ENCODE assay signal across 28 mouse cellular contexts in the genomic region with DNA sequence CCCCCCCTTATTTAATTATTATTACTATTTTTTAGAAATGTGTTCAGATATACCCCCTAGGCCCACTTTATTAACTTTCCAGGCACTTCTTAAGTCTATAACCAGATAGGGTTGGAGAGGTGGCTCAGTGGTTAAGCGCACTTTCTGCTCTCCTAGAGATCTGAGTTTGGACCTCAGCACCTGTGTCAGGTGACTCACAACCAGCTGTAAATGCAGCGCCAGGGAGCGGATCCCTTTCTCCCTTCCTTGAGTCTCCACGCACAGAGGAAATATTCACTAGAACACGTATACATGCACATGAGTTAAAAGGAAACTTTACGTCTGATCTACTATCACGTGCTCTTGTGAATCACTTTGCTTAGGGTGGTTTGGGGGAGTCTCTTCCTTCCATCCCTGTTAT.
DNase-seq lines count a peak whose midpoint lies in the region; ATAC-seq and TF ChIP-seq lines count a peak whose summit lies in the region.
"Had no signal": no experiment of that assay in that cellular context is flagged by ENCODE, and none has a peak within 500 bp of the region (broad histone marks: within the 10 kb centered on the region; RNA-seq: fewer than 3 reads in every experiment).

No protein-coding gene starts in this region.

- H3K4me2 ChIP-seq in heart, embryonic 14.5 days (ENCODE audit: low read length) = no peak overlapping the region
- peak overlapping the region; percentile 7; the same call in 1 of the 2 replicates for H3K4me2 ChIP-seq in liver, postnatal 0 days (ENCODE audit: low read depth, low read length)
- H3K4me2 ChIP-seq in liver, embryonic 12.5 days = no peak overlapping the region
- H3K4me2 ChIP-seq in hindbrain, embryonic 16.5 days (ENCODE audit: low read length) = no peak overlapping the region
- H3K4me2 ChIP-seq: embryonic facial prominence, embryonic 15.5 days; hindbrain, embryonic 15.5 days; limb, embryonic 12.5 days; liver, embryonic 13.5 days; lung, embryonic 15.5 days; midbrain, embryonic 12.5 days; neural tube, embryonic 12.5 days had no signal

- no peaks in the 10 kb centered on the region for H3K9me3 ChIP-seq in heart, embryonic 14.5 days (ENCODE audit: control insufficient read depth, low read length)
- H3K9me3 ChIP-seq in liver, postnatal 0 days (ENCODE audit: low read length) = no peaks in the 10 kb centered on the region
- H3K9me3 ChIP-seq in liver, embryonic 12.5 days (replicated peaks) = no peaks in the 10 kb centered on the region
- H3K9me3 ChIP-seq in hindbrain, embryonic 16.5 days (ENCODE audit: control insufficient read depth, low read length) = no peaks in the 10 kb centered on the region
- H3K9me3 ChIP-seq: embryonic facial prominence, embryonic 15.5 days; hindbrain, embryonic 10.5 days; hindbrain, embryonic 15.5 days; limb, embryonic 12.5 days; liver, embryonic 13.5 days; lung, embryonic 15.5 days; megakaryocyte, embryonic 14.5 days; midbrain, embryonic 12.5 days; neural tube, embryonic 12.5 days had no signal

- TF ChIP-seq CTCF in liver, postnatal 0 days (IDR thresholded peaks at IDR 0.05; ENCODE audit: low read depth) = no peak

- H3K79me2 ChIP-seq in macrophage (ENCODE audit: inconsistent target) = peaks cover 77% of the 10 kb centered on the region; the same call in 1 of the 2 replicates

- ATAC-seq in heart, embryonic 14.5 days (ENCODE audit: insufficient number of reproducible peaks, insufficient read depth, low FRiP score, low read depth) = no peak
- ATAC-seq in liver, postnatal 0 days = peak; percentile 40
- no peak for ATAC-seq in liver, embryonic 12.5 days
- ATAC-seq in hindbrain, embryonic 16.5 days = no peak
- ATAC-seq: CD4-positive, CD25-positive, alpha-beta regulatory T cell, adult 4 months; forebrain, embryonic 14.5 days had no signal

- intact Hi-C loops in heart, postnatal 25 days (cut with DNase I) = no loop called here

- 88% methylated on average over 7 of the region's 7 CpGs for WGBS in heart, embryonic 14.5 days
- WGBS in liver, postnatal 0 days (ENCODE audit: insufficient replicate concordance) = 72% methylated on average over 7 of the region's 7 CpGs
- 83% methylated on average over 7 of the region's 7 CpGs for WGBS in liver, embryonic 12.5 days (ENCODE audit: insufficient replicate concordance)
- WGBS in macrophage (ENCODE audit: missing documents) = 87% methylated on average over 7 of the region's 7 CpGs
- 95% methylated on average over 7 of the region's 7 CpGs for WGBS in hindbrain, embryonic 16.5 days

- peaks cover 17 to 55% of the 10 kb centered on the region in 2 experiments for H3K4me1 ChIP-seq in heart, embryonic 14.5 days (ENCODE audit: control insufficient read depth in 2 of 2, insufficient read depth in 2 of 2, low read length in 2 of 2)
- H3K4me1 ChIP-seq in liver, postnatal 0 days (ENCODE audit: insufficient read depth) = peaks cover 15% of the 10 kb centered on the region
- H3K4me1 ChIP-seq in liver, embryonic 12.5 days = no peaks in the 10 kb centered on the region
- H3K4me1 ChIP-seq in hindbrain, embryonic 16.5 days (ENCODE audit: control insufficient read depth, insufficient read depth, low read depth, low read length) = no peaks in the 10 kb centered on the region; the same call in none of the 2 replicates
- H3K4me1 ChIP-seq: hindbrain, embryonic 10.5 days; megakaryocyte, embryonic 14.5 days; neural tube, embryonic 12.5 days had no signal

- no peaks in the 10 kb centered on the region for H3K27me3 ChIP-seq in heart, embryonic 14.5 days (ENCODE audit: control insufficient read depth, insufficient read depth, low read length)
- no peaks in the 10 kb centered on the region for H3K27me3 ChIP-seq in liver, postnatal 0 days (ENCODE audit: insufficient read depth, low read length)
- H3K27me3 ChIP-seq in liver, embryonic 12.5 days (replicated peaks) = no peaks in the 10 kb centered on the region
- H3K27me3 ChIP-seq in hindbrain, embryonic 16.5 days (replicated peaks; ENCODE audit: control insufficient read depth, insufficient read depth, low read length) = no peaks in the 10 kb centered on the region
- H3K27me3 ChIP-seq: embryonic facial prominence, embryonic 15.5 days; hindbrain, embryonic 15.5 days; limb, embryonic 12.5 days; liver, embryonic 13.5 days; lung, embryonic 15.5 days; megakaryocyte, embryonic 14.5 days; midbrain, embryonic 12.5 days; neural tube, embryonic 12.5 days had no signal

- TF ChIP-seq EP300 in liver, postnatal 0 days (IDR thresholded peaks at IDR 0.05; ENCODE audit: low read depth) = no peak

- no peak overlapping the region for H3K9ac ChIP-seq in heart, embryonic 14.5 days (ENCODE audit: low read length)
- no peak overlapping the region for H3K9ac ChIP-seq in liver, postnatal 0 days (replicated peaks)
- H3K9ac ChIP-seq in liver, embryonic 12.5 days = no peak overlapping the region
- no peak overlapping the region for H3K9ac ChIP-seq in hindbrain, embryonic 16.5 days (ENCODE audit: low read depth, low read length)
- H3K9ac ChIP-seq: embryonic facial prominence, embryonic 15.5 days; hindbrain, embryonic 15.5 days; limb, embryonic 12.5 days; liver, embryonic 13.5 days; lung, embryonic 15.5 days; midbrain, embryonic 12.5 days; neural tube, embryonic 12.5 days had no signal

- H3K36me3 ChIP-seq in heart, embryonic 14.5 days (ENCODE audit: control insufficient read depth, insufficient read depth, low read length) = no peaks in the 10 kb centered on the region
- H3K36me3 ChIP-seq in liver, postnatal 0 days (replicated peaks; ENCODE audit: insufficient read depth, low read length) = no peaks in the 10 kb centered on the region
- no peaks in the 10 kb centered on the region for H3K36me3 ChIP-seq in liver, embryonic 12.5 days
- H3K36me3 ChIP-seq in macrophage (ENCODE audit: inconsistent target) = no peaks in the 10 kb centered on the region
- H3K36me3 ChIP-seq in hindbrain, embryonic 16.5 days (ENCODE audit: control insufficient read depth, insufficient read depth, low read length) = no peaks in the 10 kb centered on the region
- H3K36me3 ChIP-seq: embryonic facial prominence, embryonic 15.5 days; hindbrain, embryonic 10.5 days; hindbrain, embryonic 15.5 days; limb, embryonic 12.5 days; liver, embryonic 13.5 days; lung, embryonic 15.5 days; midbrain, embryonic 12.5 days; neural tube, embryonic 12.5 days had no signal

- no peak overlapping the region for H3K4me3 ChIP-seq in heart, embryonic 14.5 days (ENCODE audit: control insufficient read depth in 1 of 2, insufficient read depth in 1 of 2, low read depth in 1 of 2, low read length in 2 of 2)
- no peak overlapping the region for H3K4me3 ChIP-seq in liver, postnatal 0 days (ENCODE audit: low read depth, low read length)
- H3K4me3 ChIP-seq in liver, embryonic 12.5 days = no peak overlapping the region
- H3K4me3 ChIP-seq in macrophage (ENCODE audit: inconsistent target) = no peak overlapping the region
- no peak overlapping the region for H3K4me3 ChIP-seq in hindbrain, embryonic 16.5 days (ENCODE audit: low read length)
- H3K4me3 ChIP-seq: embryonic facial prominence, embryonic 15.5 days; hindbrain, embryonic 10.5 days; hindbrain, embryonic 15.5 days; left cerebral cortex, adult 2 months; limb, embryonic 12.5 days; liver, embryonic 13.5 days; lung, embryonic 15.5 days; megakaryocyte, embryonic 14.5 days; midbrain, embryonic 12.5 days; myocyte; neural tube, embryonic 12.5 days had no signal

- no peak for DNase-seq in heart, postnatal 25 days (ENCODE audit: low spot score)
- DNase-seq in liver, postnatal 0 days = no peak
- no peak for DNase-seq in cerebellum, adult 18-20 months
- DNase-seq: adrenal gland, postnatal 14 days; cerebellum, adult 2 months; cerebellum, postnatal 14 days; gastrocnemius, postnatal 36 days; heart, postnatal 10 days; kidney, adult 9 months; kidney, postnatal 10 days; liver, embryonic 13.5 days; thymus, postnatal 14 days had no signal

- H3K27ac ChIP-seq in heart, embryonic 14.5 days (replicated peaks in 1 of 2; ENCODE audit: control insufficient read depth in 1 of 2, insufficient read depth in 1 of 2, low read depth in 2 of 2, low read length in 2 of 2) = 0 out of 4 replicates have a peak overlapping the region, but pooled peaks have one; percentile 0 to 19
- H3K27ac ChIP-seq in liver, postnatal 0 days (ENCODE audit: low read depth) = peak overlapping the region; percentile 77
- no peak overlapping the region for H3K27ac ChIP-seq in liver, embryonic 12.5 days
- H3K27ac ChIP-seq in macrophage = peak overlapping the region; percentile 22; the same call in 1 of the 2 replicates
- H3K27ac ChIP-seq in hindbrain, embryonic 16.5 days (ENCODE audit: low read depth, low read length) = no peak overlapping the region
- H3K27ac ChIP-seq: hindbrain, embryonic 10.5 days; hindbrain, embryonic 15.5 days; liver, embryonic 13.5 days; lung, embryonic 15.5 days; midbrain, embryonic 12.5 days; neural tube, embryonic 12.5 days had no signal

Comparison
In these comparisons a context has a peak if more than half of its experiments do, and no peak if none do; other contexts are left out.
1. H3K27ac ChIP-seq: peak in heart, embryonic 14.5 days (2 of 2), liver, postnatal 0 days (single experiment) and macrophage (single experiment); none in liver, embryonic 12.5 days (single experiment) and hindbrain, embryonic 16.5 days (single experiment).